Mouse (Mus musculus) bone marrow macrophage, adult 2 months (primary cell): ENCODE results near the gene Lrrc51.

Source experiments
- CTCF ChIP-seq: IDR thresholded peaks from 2 replicates; pipeline ENCODE4 v1.5.1; 2012; ENCODE audit warnings: low read depth, mild to moderate bottlenecking, low read length, moderate library complexity
- POLR2A ChIP-seq: IDR thresholded peaks from 2 replicates; pipeline ENCODE4 v1.6.1; 2012; ENCODE audit warnings: mild to moderate bottlenecking, low read depth, low read length, borderline replicate concordance

DNA sequence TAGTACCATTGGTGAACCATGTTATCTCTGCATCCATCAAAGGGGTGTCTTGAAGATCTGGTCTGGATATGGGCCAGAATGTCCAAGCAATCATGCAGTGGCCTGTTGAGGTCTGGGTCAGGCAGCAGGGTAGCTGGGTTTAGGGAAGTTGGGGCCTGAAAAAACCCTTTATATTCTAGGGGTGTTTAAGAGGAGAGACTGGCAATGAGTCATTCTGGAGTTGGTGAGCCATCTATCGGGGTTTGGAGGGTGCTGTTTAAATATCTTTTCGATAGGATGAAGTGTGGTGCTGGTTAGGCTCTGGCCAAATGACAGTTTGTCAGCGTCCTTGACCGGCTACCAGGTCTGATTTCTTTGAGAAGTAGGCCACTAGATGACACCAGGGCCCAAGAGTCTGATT, 2.3 kb upstream of the Lrrc51 start:
- TF ChIP-seq CTCF (no peak), POLR2A (no peak)
